Mouse (Mus musculus) liver, embryonic 12.5 days (tissue): ENCODE data around the gene Ermn. TPM values are rescaled to one million over a fixed set of nuclear protein-coding genes. Genes with fewer than 3 reads are reported as not detected.

Experiments used
- ATAC-seq: fragments of 200-750 bp; cut with Nextera tagmentation; 2 replicates; pipeline ENCODE4 v1.8.0; 2017; ENCODE audit warnings: moderate number of reproducible peaks, mild to moderate bottlenecking, moderate library complexity
- H3K27ac ChIP-seq: fragments of 300-500 bp; sonication (generic); 2 replicates; pipeline ENCODE4 v1.5.1; 2016; ENCODE audit warnings: mild to moderate bottlenecking
- H3K27me3 ChIP-seq: fragments of 300-500 bp; sonication (generic); replicated peaks from 2 replicates; pipeline ENCODE4 v1.6.1; 2016; ENCODE audit warnings: mild to moderate bottlenecking, moderate library complexity
- H3K36me3 ChIP-seq: fragments of 300-500 bp; sonication (generic); 2 replicates; pipeline ENCODE4 v1.6.1; 2016; ENCODE audit warnings: mild to moderate bottlenecking, moderate library complexity
- H3K4me1 ChIP-seq: fragments of 300-500 bp; sonication (generic); 2 replicates; pipeline ENCODE4 v1.6.1; 2016
- H3K4me2 ChIP-seq: fragments of 300-500 bp; sonication (generic); 2 replicates; pipeline ENCODE4 v1.6.1; 2016; ENCODE audit warnings: mild to moderate bottlenecking, moderate library complexity
- H3K4me3 ChIP-seq: fragments of 300-500 bp; sonication (generic); 2 replicates; pipeline ENCODE4 v1.5.1; 2016; ENCODE audit warnings: mild to moderate bottlenecking, moderate library complexity
- H3K9ac ChIP-seq: fragments of 300-500 bp; sonication (generic); 2 replicates; pipeline ENCODE4 v1.6.1; 2016; ENCODE audit warnings: mild to moderate bottlenecking, moderate library complexity
- H3K9me3 ChIP-seq: fragments of 300-500 bp; sonication (generic); replicated peaks from 2 replicates; pipeline ENCODE4 v1.6.1; 2016; ENCODE audit warnings: mild to moderate bottlenecking, moderate library complexity
- WGBS: fragments of 180-500 bp; shearing (Covaris S2); methylation state at CpG from one replicate; pipeline ENCODE4 v1.1.7; 2016; ENCODE audit not compliant: insufficient replicate concordance; 5-methylcytosine and 5-hydroxymethylcytosine counted together
- polyA plus RNA-seq: library from polyadenylated mRNA; unstranded; fragments of >200 nt; fragmentation: Nextera tagmentation; extraction: Ambion mirVana; gene quantifications from 2 replicates; pipeline ENCODE4 v1.2.1, GENCODE M21; 2016

Ermn gene
- polyA plus RNA-seq, 1 experiment from 2014 or later: not detected

DNA sequence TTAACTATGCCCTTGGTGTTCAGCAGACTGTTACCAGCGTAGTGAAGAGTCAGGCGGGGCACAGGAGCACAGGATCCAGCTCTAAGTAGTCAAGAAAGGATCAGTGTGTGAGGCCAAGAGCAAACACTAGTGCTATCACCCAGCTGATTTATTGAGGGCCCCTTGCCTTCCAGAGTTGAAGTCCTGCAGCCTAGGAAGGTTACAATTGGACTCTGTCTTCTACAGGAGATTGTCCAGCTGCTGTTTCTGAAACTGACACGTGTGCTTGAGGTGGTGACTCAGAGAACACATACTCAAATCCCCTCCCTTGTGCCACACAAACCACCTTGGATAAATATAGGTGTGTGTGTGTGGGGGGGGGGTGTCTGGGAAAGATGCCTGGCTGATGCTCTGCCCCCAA is 51.2 kb downstream of the Ermn start:
- Histone ChIP-seq H3K9ac (no peak overlapping the region), H3K4me2 (no peak overlapping the region), H3K9me3 (no peaks in the 10 kb centered on the region), H3K36me3 (no peaks in the 10 kb centered on the region), H3K4me3 (no peak overlapping the region), H3K27me3 (no peaks in the 10 kb centered on the region), H3K27ac (no peak overlapping the region), H3K4me1 (no peaks in the 10 kb centered on the region)
- ATAC-seq: no peak
- 67% methylated on average over 3 of the region's 3 CpGs for WGBS

- Histone ChIP-seq H3K9ac (no peak within 1 kb of the TSS), H3K4me2 (no peak within 1 kb of the TSS), H3K27ac (no peak within 1 kb of the TSS), H3K4me1 (no peaks in the 10 kb centered on the region), H3K27me3 (no peaks in the 10 kb centered on the region), H3K9me3 (no peaks in the 10 kb centered on the region), H3K4me3 (no peak within 1 kb of the TSS), H3K36me3 (no peaks in the 10 kb centered on the region)
- no peak for ATAC-seq
- 42% methylated on average over 12 of the region's 12 CpGs for WGBS
Measured at GRCm38 (mm10) chr2:57997752-57998430, 54.8 kb downstream of the Ermn start, which contains the start of gene Galnt5. Gene Galnt5 (plus strand): TSS chr2:57997884.

Other genes starting within 250 kb of the Ermn start
- gene Galnt5, start 55.0 kb downstream of the Ermn start, polyA plus RNA-seq: 0.04 and 0.14 TPM in 2 replicates
- gene Cytip, start 142.7 kb upstream of the Ermn start, polyA plus RNA-seq: 1.9 and 2.2 TPM in 2 replicates